Mouse (Mus musculus): ENCODE data around the gene Rbm8a. TPM values are rescaled to one million over a fixed set of nuclear protein-coding genes. Genes with fewer than 3 reads are reported as not detected.
"Not testable (repeated sequence)": the region's sequence is repeated elsewhere in the genome, so short reads cannot be mapped to it uniquely, and the experiment has no call there.

Gene Rbm8a
- total RNA-seq, 2 experiments from 2014 or later, result 64.7 to 112 TPM

DNA sequence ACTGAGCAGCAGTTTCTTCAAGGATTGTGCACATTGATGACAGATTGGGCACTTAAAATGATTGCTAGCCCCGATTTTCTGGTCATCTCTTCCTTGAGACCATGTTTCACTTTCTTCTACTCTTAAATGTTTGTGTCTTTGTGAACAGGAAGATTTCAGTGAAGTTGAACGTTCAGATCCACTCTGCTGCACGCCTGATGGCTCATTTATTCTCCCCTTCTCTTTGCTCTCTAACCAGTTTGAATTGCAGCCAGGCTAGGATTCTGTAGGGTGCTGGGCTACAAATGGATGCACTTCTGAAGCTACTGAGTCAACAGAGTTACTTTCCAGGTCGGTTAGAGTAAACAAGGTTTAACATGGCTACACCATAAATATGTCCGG, 27.0 kb upstream of the Rbm8a start:
- no peak for ATAC-seq (replicated peaks; ENCODE audit: poor library complexity, severe bottlenecking)

DNA sequence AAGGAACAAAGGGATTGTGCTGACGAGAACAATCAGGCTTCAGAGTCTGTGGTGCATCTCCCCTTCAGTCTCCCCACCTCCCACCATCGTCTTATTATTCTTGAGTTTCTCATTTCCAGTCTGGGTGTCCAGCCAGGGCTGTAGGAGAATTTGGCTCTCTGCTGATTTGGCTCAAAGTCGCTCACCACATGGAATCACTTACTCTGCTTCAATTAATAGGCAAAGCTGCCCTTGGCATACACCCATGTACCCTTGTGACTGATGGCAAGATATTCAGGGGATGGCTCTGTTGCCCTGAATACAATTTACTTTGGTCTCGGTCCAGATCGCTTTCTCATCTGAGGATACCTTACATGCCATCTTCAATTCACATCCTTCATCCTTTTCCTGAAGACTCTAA, 26.4 kb upstream of the Rbm8a start:
- no peak for ATAC-seq (replicated peaks; ENCODE audit: poor library complexity, severe bottlenecking)

DNA sequence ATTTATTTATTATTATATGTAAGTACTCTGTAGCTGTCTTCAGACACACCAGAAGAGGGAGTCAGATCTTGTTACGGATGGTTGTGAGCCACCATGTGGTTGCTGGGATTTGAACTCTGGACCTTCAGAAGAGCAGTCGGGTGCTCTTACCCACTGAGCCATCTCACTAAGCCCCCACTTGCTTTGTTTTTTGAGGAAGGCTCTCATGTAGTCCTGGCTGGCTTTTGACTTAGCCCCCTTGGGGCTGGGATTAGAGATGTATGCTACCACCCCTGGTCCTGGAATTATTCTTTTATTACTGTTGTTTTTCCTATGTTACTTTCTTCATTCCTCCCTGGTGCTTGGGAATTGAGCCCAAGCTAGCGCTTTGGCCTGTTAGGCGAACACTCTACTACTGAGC, 23.7 kb upstream of the Rbm8a start:
- not testable (repeated sequence) for ATAC-seq (replicated peaks; ENCODE audit: poor library complexity, severe bottlenecking)

DNA sequence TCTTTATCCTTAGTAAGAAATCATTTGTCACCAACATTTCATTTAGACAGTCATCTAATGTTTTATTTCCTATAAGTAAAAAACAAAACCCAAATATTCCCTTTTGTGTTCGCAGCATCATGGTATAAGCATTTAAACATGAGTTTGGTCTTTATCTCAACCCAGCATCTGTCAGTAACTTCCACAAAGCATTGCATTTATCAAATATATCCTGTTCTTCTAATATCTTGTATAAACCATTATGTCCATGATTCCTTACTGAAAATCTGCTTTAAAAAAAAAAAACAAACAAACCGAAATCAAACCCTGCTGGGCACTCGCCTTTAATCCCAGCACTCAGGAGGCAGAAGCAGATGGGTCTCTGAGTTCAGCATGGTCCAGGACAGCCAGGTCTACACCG, 23.1 kb upstream of the Rbm8a start:
- ATAC-seq (replicated peaks; ENCODE audit: poor library complexity, severe bottlenecking), result no peak

DNA sequence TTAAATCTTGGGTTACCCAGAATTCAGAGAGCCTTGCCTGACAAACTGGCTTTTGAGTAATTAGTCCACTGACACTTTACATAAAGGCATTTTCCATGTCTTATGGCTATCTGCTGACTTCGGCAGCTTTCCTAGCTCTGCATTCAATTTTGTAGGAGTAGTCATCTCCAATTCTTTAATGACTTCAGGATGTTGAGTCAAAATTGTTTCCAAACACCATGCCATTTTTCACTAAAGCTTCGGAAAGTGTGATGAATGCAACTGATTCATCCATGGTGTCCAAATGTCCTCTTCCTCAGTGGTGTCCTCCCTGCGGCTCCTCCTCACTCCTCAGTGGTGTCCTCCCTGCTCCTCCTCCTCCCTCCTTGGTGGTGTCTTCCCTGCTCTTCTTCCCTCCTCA, 11.8 kb upstream of the Rbm8a start:
- ATAC-seq (replicated peaks; ENCODE audit: poor library complexity, severe bottlenecking), result no peak

DNA sequence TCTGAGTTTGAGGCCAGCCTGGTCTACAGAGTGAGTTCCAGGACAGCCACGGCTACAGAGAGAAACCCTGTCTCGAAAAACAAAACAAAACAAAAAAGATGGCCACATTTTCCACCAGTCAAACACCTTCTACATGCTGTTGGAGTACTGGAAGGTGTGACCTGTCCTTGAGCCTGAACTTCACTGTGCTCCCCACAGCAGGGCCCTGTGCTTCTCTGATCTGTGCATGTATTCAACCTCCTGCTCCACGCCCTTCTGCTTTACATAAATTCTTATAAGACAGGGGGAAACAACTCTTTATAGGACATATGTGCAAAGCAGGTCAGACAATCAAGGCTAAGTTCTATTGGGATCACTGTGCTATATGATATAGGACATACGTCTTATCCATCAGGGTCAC, 6.5 kb upstream of the Rbm8a start:
- ATAC-seq (replicated peaks; ENCODE audit: poor library complexity, severe bottlenecking), result no peak

GRCm38 (mm10) chr3:96632058-96632457, 2.3 kb downstream of the Rbm8a start:
- ATAC-seq (replicated peaks; ENCODE audit: poor library complexity, severe bottlenecking), result no peak

- ATAC-seq (replicated peaks; ENCODE audit: poor library complexity, severe bottlenecking), result no peak
These were observed 4.3 kb downstream of the Rbm8a start for GRCm38 (mm10) chr3:96634015-96634414.

- ATAC-seq (replicated peaks; ENCODE audit: poor library complexity, severe bottlenecking), result peak; percentile 88
These were observed 5.5 kb downstream of the Rbm8a start, which contains the start of the genes Pex11b and Gm42957 for GRCm38 (mm10) chr3:96634928-96635879. Gene Pex11b (plus strand): TSS chr3:96635376. Gene Gm42957 (plus strand): TSS chr3:96635474.

DNA sequence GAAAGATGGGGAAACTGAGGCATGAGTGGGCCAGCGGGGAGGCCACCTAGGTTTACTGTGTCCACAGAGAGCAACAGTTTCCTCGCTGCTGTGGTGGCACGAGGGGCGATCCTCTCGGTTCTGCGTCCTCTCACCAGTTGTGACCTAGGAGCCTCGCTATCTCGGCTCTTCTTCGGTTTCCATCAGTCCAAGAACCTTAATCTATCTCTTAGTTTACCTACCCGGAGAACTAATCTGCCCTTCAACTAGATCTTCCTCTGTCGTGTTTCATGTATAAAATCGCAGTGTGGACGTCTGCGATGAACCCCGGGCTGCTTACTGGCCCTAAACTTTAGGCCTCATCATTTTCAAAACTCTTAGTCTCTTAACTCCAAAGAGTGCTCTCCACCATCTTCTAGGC, 6.2 kb downstream of the Rbm8a start:
- ATAC-seq (replicated peaks; ENCODE audit: poor library complexity, severe bottlenecking), result no peak

- ATAC-seq (replicated peaks; ENCODE audit: poor library complexity, severe bottlenecking), result no peak
These were observed 6.7 kb downstream of the Rbm8a start for GRCm38 (mm10) chr3:96636448-96636847.

DNA sequence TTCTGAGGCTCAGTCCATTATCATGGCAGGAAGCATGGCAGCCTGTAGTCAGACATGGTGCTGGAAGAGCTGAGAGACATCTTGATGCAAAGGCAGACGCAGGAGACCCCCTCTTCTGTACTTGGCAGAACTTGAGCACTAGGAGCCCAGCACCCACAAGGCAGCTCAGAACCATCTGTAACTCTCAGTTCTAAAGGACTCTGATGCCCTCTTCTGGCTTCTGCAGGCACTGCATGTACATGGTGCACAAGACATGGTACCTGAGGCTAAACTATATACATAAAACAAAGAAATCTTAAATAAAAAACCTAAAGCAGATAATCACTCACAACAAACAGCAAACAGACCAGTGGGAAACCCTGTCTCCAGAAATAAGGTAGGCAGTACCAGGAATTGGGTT, 9.5 kb downstream of the Rbm8a start:
- ATAC-seq (replicated peaks; ENCODE audit: poor library complexity, severe bottlenecking), result peak; percentile 50

DNA sequence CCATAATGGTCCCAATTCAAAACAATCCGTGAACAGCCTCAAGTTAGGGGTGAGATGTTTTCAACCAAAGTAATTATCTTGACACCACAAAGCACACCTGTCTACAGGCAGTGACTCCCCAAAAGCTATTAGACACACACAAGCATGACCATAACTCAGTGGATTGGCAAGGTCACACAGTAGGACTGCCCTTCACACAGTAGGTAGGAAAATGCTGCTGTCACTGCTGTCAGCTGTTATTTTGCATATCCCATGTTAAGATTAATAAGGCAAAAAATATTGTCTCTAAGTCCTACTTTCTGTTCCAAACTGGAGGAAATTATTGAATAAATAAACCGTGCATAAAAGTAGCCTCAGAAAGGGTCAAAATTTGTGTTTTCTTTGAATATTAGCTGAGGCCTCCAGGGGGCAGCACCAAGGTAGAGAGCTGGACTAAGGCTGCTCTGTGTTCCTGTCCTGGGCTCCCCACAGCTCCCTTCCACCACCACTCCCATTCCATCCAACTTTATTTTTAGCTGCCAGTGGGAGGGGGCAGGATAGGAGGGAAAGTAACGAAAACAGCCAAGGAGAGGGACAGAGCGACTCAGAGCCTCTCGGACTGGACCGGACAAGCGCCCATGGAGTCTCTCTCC, 15.4 kb downstream of the Rbm8a start, which contains the start of gene Itga10:
Gene Itga10, plus strand, starts transcription at position 567 of the 632 bp plus-strand sequence.
- 0 out of 2 replicates have a peak, but pooled peaks have one; percentile 33 for ATAC-seq (replicated peaks; ENCODE audit: poor library complexity, severe bottlenecking)

GRCm38 (mm10) chr3:96647365-96647764, 17.6 kb downstream of the Rbm8a start:
- ATAC-seq (replicated peaks; ENCODE audit: poor library complexity, severe bottlenecking), result no peak

GRCm38 (mm10) chr3:96660901-96661300, 31.2 kb downstream of the Rbm8a start:
- peak; percentile 29 for ATAC-seq (replicated peaks; ENCODE audit: poor library complexity, severe bottlenecking)

DNA sequence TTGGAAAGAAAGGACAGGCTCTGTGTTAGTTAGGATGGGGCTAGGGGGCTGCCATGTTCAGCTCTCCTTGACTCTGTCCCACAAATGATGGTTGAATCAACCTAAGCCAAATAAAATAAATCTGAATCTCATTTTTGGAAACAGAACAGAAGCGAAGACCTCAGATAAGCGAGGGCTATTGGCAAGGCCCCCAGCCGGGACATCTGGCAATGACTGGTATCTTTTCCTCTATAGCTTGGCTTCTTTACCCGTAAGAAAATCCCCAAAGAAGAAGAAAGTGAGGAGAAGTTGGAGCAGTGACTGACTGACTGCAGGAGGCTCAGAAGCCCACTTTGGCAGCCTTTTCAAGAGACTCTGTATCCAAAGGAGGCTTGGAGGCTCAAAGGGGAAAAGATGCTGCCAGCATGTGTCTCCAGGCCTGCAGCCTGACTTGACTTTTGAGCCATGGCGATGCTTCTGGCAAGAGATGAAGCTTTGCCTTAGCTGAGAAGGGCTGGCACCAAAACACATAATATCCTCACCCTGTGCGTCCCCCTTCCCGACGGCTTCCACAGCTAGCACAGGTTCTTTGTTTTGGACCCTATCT, 33.1 kb downstream of the Rbm8a start:
- ATAC-seq (replicated peaks; ENCODE audit: poor library complexity, severe bottlenecking), result no peak

GRCm38 (mm10) chr3:96663432-96664239, 33.9 kb downstream of the Rbm8a start:
- peak; percentile 73 for ATAC-seq (replicated peaks; ENCODE audit: poor library complexity, severe bottlenecking)

DNA sequence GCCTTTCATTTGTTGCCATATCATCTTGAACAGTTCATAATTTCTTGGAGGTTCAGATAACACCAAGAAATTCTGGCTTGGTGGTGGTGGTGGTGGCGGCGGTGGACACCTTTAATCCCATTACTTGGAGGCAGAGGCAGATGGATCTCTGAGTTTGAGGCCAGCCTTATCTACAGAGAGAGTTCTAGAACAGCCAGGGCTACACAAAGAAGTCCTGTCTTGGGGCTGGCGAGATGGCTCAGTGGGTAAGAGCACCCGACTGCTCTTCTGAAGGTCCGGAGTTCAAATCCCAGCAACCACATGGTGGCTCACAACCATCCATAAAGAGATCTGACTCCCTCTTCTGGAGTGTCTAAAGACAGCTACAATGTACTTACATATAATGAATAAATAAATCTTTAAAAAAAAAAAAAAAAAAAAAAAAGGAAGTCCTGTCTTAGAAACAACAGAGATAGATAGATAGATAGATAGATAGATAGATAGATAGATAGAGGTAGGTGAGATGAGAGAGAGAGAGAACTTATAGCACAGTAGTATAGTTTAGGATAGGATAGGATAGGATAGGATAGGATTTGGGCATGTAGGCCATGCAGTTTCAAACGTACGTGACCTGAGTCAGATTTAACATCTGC, 36.1 kb downstream of the Rbm8a start:
- ATAC-seq (replicated peaks; ENCODE audit: poor library complexity, severe bottlenecking), result not testable (repeated sequence)

DNA sequence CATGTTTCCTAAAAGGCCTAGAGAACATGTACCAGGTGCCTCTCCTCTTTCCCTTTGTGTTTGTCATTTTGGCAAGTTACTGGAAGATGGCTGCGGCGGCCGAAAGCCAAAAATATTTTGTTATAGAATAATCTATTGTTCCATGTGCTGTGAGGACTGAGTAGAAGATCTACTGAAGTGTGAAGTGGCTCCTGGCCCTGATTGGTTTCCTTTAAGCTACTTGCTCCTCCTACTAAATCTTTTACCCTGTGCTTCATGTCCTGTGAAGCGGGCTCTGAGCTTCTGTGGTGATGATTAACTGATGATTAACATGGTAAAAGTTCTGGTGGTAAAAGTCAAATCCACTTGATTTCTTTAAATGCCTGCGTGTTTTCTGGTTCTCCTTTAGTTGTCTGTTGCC, 37.2 kb downstream of the Rbm8a start:
- no peak for ATAC-seq (replicated peaks; ENCODE audit: poor library complexity, severe bottlenecking)

- no peak for ATAC-seq (replicated peaks; ENCODE audit: poor library complexity, severe bottlenecking)
These were observed 37.6 kb downstream of the Rbm8a start for GRCm38 (mm10) chr3:96667316-96667715.
